Mouse (Mus musculus): ENCODE measurements at regions not wholly inside any gene's neighbourhood (a gene's known extent, or its start where the extent isn't known, plus 50 kb on each side); places are given as distances from the start of the nearest gene placed in this dataset.

DNA sequence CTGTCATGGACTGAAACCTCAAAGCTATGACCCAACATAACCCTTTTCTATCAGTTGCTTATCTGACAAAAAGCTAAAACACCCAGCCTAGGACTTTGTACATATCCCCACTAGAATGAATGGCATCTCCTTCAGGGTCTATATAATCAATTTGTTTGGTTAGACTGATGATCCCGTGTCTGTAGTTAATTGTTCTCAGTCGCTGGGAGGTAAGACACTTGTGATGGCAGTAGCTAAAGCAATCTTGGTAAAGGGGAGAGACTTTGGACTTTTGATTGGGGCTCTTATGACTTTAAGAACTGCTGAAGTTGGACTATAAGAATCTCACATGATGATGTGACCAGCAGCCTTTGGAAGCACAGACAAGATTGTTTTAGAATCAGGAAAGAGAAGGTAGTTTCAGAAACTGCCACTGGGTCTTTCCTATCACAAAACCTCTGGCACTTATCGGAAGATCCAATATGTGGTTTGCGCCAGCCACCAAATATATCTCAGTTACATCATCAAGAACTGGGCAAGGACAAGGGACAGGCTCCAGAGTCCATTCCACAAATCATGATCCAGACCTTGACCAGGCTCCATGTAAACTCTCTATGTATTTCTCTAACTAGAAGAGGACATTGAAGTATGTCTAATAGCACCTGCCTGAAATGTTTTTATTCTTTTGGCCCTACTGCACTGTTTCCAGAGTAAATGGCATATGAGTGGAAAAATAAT, 183.1 kb downstream of the Sp3 start:
- TF ChIP-seq CTCF (IDR thresholded peaks at IDR 0.05; ENCODE audit: control insufficient read depth, insufficient read depth, insufficient replicate concordance, low read depth, low read length) (no peak), POLR2A (IDR thresholded peaks at IDR 0.05; ENCODE audit: control insufficient read depth, low read depth, low read length) (no peak)

Data from testis, adult 2 months (tissue).